Mouse (Mus musculus): Measurements from ENCODE around the gene Mapkapk5. TPM values are rescaled to one million over a fixed set of nuclear protein-coding genes. Genes with fewer than 3 reads are reported as not detected.
A peak's percentile ranks its signal among the peaks of the same experiment; 100 is the strongest.
"Not testable (repeated sequence)": the region's sequence is repeated elsewhere in the genome, so short reads cannot be mapped to it uniquely, and the experiment has no call there.

Gene Mapkapk5
- total RNA-seq, 2 experiments from 2014 or later = 64.6 to 71.1 TPM

- DNase-seq (ENCODE audit: low spot score in 2 of 2) = no peak
These were observed 20.5 kb upstream of the Mapkapk5 start for GRCm38 (mm10) chr5:121566035-121566681.

- peak; percentile 86 to 87 for DNase-seq (ENCODE audit: low spot score in 2 of 2)
These were observed 18.8 kb upstream of the Mapkapk5 start for GRCm38 (mm10) chr5:121564468-121564895.

GRCm38 (mm10) chr5:121562436-121562835, 16.7 kb upstream of the Mapkapk5 start:
- DNase-seq (ENCODE audit: low spot score in 2 of 2) = no peak

- DNase-seq (ENCODE audit: low spot score in 2 of 2) = no peak
These were observed 3.5 kb upstream of the Mapkapk5 start for GRCm38 (mm10) chr5:121549196-121549595.

GRCm38 (mm10) chr5:121547084-121547483, 1.4 kb upstream of the Mapkapk5 start:
- no peak for DNase-seq (ENCODE audit: low spot score in 2 of 2)

- DNase-seq (ENCODE audit: low spot score in 2 of 2) = peak; percentile 27 to 35
These were observed 808 bp upstream of the Mapkapk5 start for GRCm38 (mm10) chr5:121546530-121546895.

GRCm38 (mm10) chr5:121544910-121545792, 554 bp downstream of the Mapkapk5 start, which contains the start of the genes Adam1a and Gm42878:
Gene Adam1a (minus strand): TSS chr5:121545482.
Gene Gm42878 (minus strand): TSS chr5:121545482.
- peak in 1 of 2 experiments; percentile 9 for DNase-seq (ENCODE audit: low spot score in 2 of 2)

GRCm38 (mm10) chr5:121543370-121543769, 2.3 kb downstream of the Mapkapk5 start:
- DNase-seq (ENCODE audit: low spot score in 2 of 2) = no peak

GRCm38 (mm10) chr5:121541235-121541634, 4.5 kb downstream of the Mapkapk5 start:
- DNase-seq (ENCODE audit: low spot score in 2 of 2) = no peak

- DNase-seq (ENCODE audit: low spot score in 2 of 2) = no peak
These were observed 5.6 kb downstream of the Mapkapk5 start for GRCm38 (mm10) chr5:121540066-121540465.

GRCm38 (mm10) chr5:121537588-121537987, 8.1 kb downstream of the Mapkapk5 start:
- DNase-seq (ENCODE audit: low spot score in 2 of 2) = no peak

GRCm38 (mm10) chr5:121536921-121537555, 8.7 kb downstream of the Mapkapk5 start:
- DNase-seq (ENCODE audit: low spot score in 2 of 2) = no peak

- no peak for DNase-seq (ENCODE audit: low spot score in 2 of 2)
These were observed 10.6 kb downstream of the Mapkapk5 start for GRCm38 (mm10) chr5:121535116-121535515.

GRCm38 (mm10) chr5:121534521-121534920, 11.2 kb downstream of the Mapkapk5 start:
- DNase-seq (ENCODE audit: low spot score in 2 of 2) = peak in 1 of 2 experiments; percentile 14

- DNase-seq (ENCODE audit: low spot score in 2 of 2) = no peak
These were observed 18.7 kb downstream of the Mapkapk5 start for GRCm38 (mm10) chr5:121526961-121527360.

GRCm38 (mm10) chr5:121526526-121526925, 19.2 kb downstream of the Mapkapk5 start:
- DNase-seq (ENCODE audit: low spot score in 2 of 2) = no peak

GRCm38 (mm10) chr5:121525774-121526450, 19.8 kb downstream of the Mapkapk5 start:
- DNase-seq (ENCODE audit: low spot score in 2 of 2) = no peak

GRCm38 (mm10) chr5:121519758-121520157, 25.9 kb downstream of the Mapkapk5 start:
- not testable (repeated sequence) for DNase-seq (ENCODE audit: low spot score in 2 of 2)

- DNase-seq (ENCODE audit: low spot score in 2 of 2) = no peak
These were observed 26.7 kb downstream of the Mapkapk5 start for GRCm38 (mm10) chr5:121518983-121519382.

GRCm38 (mm10) chr5:121510009-121510408, 35.7 kb downstream of the Mapkapk5 start:
- no peak for DNase-seq (ENCODE audit: low spot score in 2 of 2)

GRCm38 (mm10) chr5:121506846-121507245, 38.9 kb downstream of the Mapkapk5 start:
- DNase-seq (ENCODE audit: low spot score in 2 of 2) = no peak
